Mouse (Mus musculus) neural tube, embryonic 14.5 days (tissue): Measurements from ENCODE around the gene Znrf3. TPM values are rescaled to one million over a fixed set of nuclear protein-coding genes. Genes with fewer than 3 reads are reported as not detected.

Experiments used
- ATAC-seq: fragments of 200-750 bp; cut with Nextera tagmentation; 2 replicates; pipeline ENCODE4 v1.8.0; 2017; ENCODE audit warnings: low read depth, mild to moderate bottlenecking, moderate TSS enrichment, moderate library complexity
- H3K27ac ChIP-seq: fragments of 300-500 bp; sonication (generic); 2 replicates; pipeline ENCODE4 v1.5.1; 2014; ENCODE audit warnings: low read depth, mild to moderate bottlenecking, control low read depth, low read length, moderate library complexity, mixed read lengths
- H3K27me3 ChIP-seq: fragments of 300-500 bp; sonication (generic); 2 replicates; pipeline ENCODE4 v1.6.1; 2014; ENCODE audit warnings: low read length; ENCODE audit not compliant: control insufficient read depth, insufficient read depth
- H3K36me3 ChIP-seq: fragments of 300-500 bp; sonication (generic); 2 replicates; pipeline ENCODE4 v1.6.1; 2014; ENCODE audit warnings: low read length, mixed read lengths; ENCODE audit not compliant: control insufficient read depth, insufficient read depth
- H3K4me1 ChIP-seq: fragments of 300-500 bp; sonication (generic); 2 replicates; pipeline ENCODE4 v1.6.1; 2014; ENCODE audit warnings: low read length; ENCODE audit not compliant: control insufficient read depth, insufficient read depth
- H3K4me2 ChIP-seq: fragments of 300-500 bp; sonication (generic); 2 replicates; pipeline ENCODE4 v1.6.1; 2014; ENCODE audit warnings: mild to moderate bottlenecking, low read depth, low read length, control low read depth
- H3K4me3 ChIP-seq: fragments of 300-500 bp; sonication (generic); 2 replicates; pipeline ENCODE4 v1.5.1; 2014; ENCODE audit warnings: low read depth, low read length, control low read depth, mixed read lengths
- H3K9ac ChIP-seq: fragments of 300-500 bp; sonication (generic); replicated peaks from 2 replicates; pipeline ENCODE4 v1.6.1; 2014; ENCODE audit warnings: low read depth, mild to moderate bottlenecking, control low read depth, low read length, mixed read lengths
- H3K9me3 ChIP-seq: fragments of 300-500 bp; sonication (generic); 2 replicates; pipeline ENCODE4 v1.6.1; 2016; ENCODE audit warnings: low read length; ENCODE audit not compliant: control insufficient read depth
- WGBS: fragments of 180-500 bp; shearing (Covaris S2); extraction: QIAGEN DNeasy Blood & Tissue Kit; methylation state at CpG from one replicate; pipeline ENCODE4 v1.1.7; 2014; 5-methylcytosine and 5-hydroxymethylcytosine counted together
- polyA plus RNA-seq: library from polyadenylated mRNA; unstranded; fragments of >200 nt; fragmentation: Nextera tagmentation; extraction: Ambion mirVana; gene quantifications from 2 replicates; pipeline ENCODE4 v1.2.1, GENCODE M21; 2014

Gene Znrf3
- polyA plus RNA-seq, 1 experiment from 2014 or later = 9.6 TPM

DNA sequence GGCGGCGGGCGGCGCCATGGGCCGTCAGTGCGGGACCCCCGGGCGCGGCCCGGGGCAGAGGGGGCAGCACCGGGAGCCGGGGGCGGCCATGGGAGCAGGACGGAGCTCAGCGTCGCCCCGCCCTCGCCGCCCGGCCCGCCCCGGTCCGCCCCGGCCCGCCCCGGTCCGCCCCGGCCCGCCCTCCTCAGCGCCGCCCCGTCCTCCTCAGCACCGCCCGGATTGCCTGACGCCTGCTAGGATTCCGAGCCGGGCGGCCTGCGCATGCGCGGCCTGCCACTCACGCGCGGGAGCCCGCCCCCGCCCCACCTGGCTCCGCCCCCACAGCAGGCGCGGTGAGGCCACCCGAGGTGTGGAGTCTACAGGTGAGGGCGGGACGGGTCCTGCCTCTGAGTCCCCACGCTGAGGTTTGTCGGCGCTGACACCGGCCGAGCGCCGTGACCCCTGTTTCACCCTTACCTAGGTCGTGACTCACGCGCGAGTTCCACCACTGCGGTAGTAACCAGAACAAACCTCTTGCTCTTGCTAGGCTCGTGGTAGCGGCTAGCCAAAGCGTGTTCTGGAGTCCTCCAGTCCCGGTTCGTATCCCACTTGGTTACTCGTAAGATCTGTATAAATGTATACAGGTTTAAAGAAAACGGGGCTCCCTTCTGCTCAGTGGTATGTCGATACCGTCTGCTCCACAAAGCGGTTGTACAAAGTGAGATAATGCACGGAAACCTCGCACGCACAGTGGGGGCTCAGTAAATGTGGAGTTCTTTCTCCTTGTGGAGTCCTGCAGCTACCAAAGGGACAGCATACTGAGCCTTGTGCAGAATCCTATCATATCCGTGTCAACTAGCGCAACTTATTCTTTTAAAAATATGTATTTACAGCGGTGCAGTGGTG is 182.9 kb downstream of the Znrf3 start, which contains the start of gene Kremen1:
Gene Kremen1 (minus strand): TSS at position 51 of the 885 bp plus-strand sequence.
- H3K27ac ChIP-seq = peak within 1 kb of the TSS; percentile 52; the same call in 1 of the 2 replicates
- H3K4me2 ChIP-seq = peak within 1 kb of the TSS; percentile 73
- H3K4me3 ChIP-seq = peak within 1 kb of the TSS; percentile 74
- H3K9ac ChIP-seq = peak within 1 kb of the TSS; percentile 75
- peaks cover 13% of the 10 kb centered on the region for H3K4me1 ChIP-seq
- peak; percentile 95 for ATAC-seq
- WGBS = 3% methylated on average over 55 of the region's 80 CpGs
- no peaks in the 10 kb centered on the region for H3K9me3 ChIP-seq
- no peaks in the 10 kb centered on the region for H3K27me3 ChIP-seq
- H3K36me3 ChIP-seq = no peaks in the 10 kb centered on the region

DNA sequence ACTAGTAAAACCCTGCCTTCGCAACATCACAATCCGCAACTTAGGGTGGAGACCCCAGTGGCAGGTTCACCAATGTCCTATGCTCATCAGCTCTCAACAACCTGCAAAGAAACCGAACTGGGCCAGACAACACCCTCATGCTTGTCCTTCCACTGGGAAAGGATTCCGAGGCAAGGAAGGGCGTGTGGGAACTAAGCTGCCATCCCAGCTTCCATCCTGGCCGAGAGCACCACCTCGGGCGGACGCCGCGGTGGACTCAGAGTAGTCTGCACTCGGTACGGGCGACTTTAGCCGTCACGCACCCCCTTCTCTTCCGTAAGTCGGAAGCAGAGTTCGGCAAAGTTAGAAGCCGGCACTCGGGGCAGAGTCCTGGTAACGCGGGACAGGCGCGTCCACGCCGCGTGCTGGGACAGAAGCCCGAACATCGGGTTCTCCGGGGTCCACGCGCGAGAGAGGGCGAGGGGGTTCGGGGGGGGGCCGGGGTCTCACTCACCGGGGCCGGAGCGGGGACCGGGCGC is 183.6 kb downstream of the Znrf3 start:
- WGBS = under 1% methylated on average over 40 of the region's 42 CpGs
- Histone ChIP-seq H3K9me3 (no peaks in the 10 kb centered on the region), H3K4me3 (peak overlapping the region; percentile 74), H3K4me1 (peaks cover 20% of the 10 kb centered on the region), H3K27me3 (no peaks in the 10 kb centered on the region), H3K4me2 (peak overlapping the region; percentile 73), H3K27ac (peak overlapping the region; percentile 28; the same call in 1 of the 2 replicates), H3K36me3 (no peaks in the 10 kb centered on the region), H3K9ac (peak overlapping the region; percentile 75)
- peak; percentile 21 for ATAC-seq

DNA sequence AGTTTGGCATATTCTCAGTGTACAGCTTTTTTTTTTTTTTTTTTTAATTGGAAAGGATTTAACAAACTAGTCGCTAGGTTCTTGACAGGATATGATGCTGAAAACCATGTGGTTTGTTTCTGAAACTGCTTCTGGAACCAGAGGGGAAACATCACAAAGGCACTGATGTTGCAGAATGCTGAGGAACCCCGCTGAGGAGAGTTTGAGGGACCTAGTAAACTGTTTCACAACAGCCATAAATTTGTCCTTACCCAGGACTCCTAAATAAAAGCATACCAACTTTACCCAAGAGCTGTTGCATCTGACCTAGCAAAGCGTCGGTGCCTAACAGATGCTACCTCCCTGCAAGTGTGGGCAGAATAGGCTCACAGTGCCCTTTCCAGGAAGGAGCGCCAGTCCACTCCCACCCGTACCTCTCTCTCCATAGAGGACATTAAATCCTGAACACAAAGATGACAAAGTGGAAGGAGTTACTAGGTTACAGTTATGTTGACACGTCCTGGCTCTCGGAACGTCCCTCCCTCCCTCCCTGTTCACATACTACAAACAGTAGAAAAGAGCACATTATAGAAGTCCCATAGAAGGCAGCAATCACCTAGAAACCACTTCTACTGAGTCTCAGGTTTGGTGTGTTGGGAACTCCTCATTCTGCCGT is 184.6 kb downstream of the Znrf3 start:
- WGBS = 29% methylated on average over 10 of the region's 10 CpGs
- ATAC-seq = no peak
- H3K27me3 ChIP-seq = no peaks in the 10 kb centered on the region
- peak overlapping the region; percentile 74; the same call in 1 of the 2 replicates for H3K4me3 ChIP-seq
- peak overlapping the region; percentile 73 for H3K4me2 ChIP-seq
- no peak overlapping the region for H3K27ac ChIP-seq
- peaks cover 25% of the 10 kb centered on the region for H3K4me1 ChIP-seq
- H3K36me3 ChIP-seq = no peaks in the 10 kb centered on the region
- peak overlapping the region; percentile 17; the same call in 1 of the 2 replicates for H3K9ac ChIP-seq
- H3K9me3 ChIP-seq = no peaks in the 10 kb centered on the region

DNA sequence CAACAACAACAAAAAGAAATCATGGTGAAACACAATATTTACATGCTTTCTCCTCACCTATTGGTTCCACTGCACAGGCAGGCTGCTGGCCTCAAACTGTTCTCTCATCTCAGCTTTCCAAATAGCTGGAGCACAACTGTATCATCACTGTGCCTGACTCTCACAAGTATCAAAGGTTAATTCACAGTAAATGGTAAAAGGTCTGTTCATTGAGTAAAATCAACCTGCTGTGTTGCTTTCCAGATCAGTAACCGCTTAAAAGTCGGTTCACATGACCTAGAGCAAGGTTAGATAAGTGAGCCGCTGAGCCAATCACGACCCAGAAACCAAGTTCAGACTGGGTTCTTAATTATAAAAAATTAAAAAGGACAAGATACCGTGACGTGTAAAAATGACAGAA is 186.6 kb downstream of the Znrf3 start:
- H3K9ac ChIP-seq = no peak overlapping the region
- ATAC-seq = no peak
- no peaks in the 10 kb centered on the region for H3K9me3 ChIP-seq
- H3K27ac ChIP-seq = no peak overlapping the region
- no peaks in the 10 kb centered on the region for H3K27me3 ChIP-seq
- WGBS = 96% methylated on average over 6 of the region's 6 CpGs
- H3K36me3 ChIP-seq = no peaks in the 10 kb centered on the region
- H3K4me1 ChIP-seq = peaks cover 25% of the 10 kb centered on the region
- no peak overlapping the region for H3K4me2 ChIP-seq
- no peak overlapping the region for H3K4me3 ChIP-seq

DNA sequence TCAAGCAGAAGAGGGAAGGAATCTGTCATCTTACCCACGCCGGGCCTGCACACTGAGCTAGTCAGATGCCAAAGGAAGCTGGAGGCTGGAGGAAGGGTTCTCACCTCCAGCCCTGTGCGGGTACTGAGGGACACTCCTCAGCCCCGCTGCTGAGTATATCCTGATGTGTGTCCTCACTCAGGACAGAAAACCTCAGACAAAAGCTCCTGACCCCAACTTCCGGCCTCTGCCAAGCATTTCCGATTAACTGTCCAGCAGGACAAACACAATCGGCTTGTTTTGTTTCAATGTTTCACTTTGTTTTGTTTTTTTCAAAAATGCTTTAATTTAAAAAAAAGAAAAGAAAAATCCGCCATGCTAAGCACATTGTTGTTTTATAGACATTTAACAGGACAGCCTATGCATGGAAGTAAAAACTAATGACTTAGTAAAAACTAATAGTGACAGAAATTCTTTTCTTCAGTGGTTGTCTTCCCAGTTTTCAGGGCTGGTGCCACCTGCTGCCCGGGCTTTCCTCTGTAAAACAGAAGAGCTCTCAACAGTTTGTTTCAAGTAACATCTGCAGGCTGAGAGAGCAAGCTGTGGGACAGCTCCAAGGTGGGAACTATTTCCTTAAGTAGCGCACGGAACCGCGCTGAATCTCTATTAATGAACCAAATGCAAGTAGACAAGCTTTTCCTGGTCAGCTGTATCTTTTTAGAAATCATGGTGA is 187.3 kb downstream of the Znrf3 start:
- Histone ChIP-seq H3K27ac (no peak overlapping the region; the same call in 1 of the 2 replicates), H3K4me2 (no peak overlapping the region), H3K27me3 (no peaks in the 10 kb centered on the region), H3K4me1 (peaks cover 25% of the 10 kb centered on the region), H3K36me3 (no peaks in the 10 kb centered on the region), H3K9ac (no peak overlapping the region), H3K4me3 (no peak overlapping the region), H3K9me3 (no peaks in the 10 kb centered on the region)
- ATAC-seq = no peak
- WGBS = 80% methylated on average over 13 of the region's 13 CpGs

DNA sequence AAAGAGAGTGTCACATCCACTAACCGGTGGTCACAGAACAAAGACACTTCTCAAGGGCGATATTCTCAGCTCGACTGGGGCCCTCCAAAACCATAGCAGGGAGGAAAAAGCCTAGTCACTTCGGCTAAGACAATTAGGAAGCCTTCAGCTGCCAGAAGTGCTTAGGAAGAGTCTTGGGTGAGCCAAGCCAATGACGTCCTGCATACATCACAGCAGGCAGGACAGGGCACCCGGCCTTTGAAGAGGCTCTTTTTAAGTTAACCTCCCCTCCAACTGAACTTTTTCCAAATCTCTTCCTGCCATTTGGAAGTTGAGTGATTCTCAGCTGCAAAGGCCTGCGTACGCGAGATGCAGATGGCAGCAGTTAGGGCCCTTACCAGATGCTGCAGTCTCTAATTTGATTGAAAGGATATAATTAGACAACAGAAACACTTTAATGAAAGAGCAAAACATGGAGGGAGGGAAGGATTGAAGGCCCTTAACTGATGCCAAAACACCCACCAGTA is 189.1 kb downstream of the Znrf3 start:
- H3K9ac ChIP-seq = no peak overlapping the region
- no peaks in the 10 kb centered on the region for H3K36me3 ChIP-seq
- H3K4me2 ChIP-seq = no peak overlapping the region
- H3K4me3 ChIP-seq = no peak overlapping the region
- H3K27ac ChIP-seq = peak overlapping the region; percentile 52; the same call in 1 of the 2 replicates
- 15% methylated on average over 9 of the region's 9 CpGs for WGBS
- H3K4me1 ChIP-seq = peaks cover 23% of the 10 kb centered on the region
- 0 out of 2 replicates have a peak, but pooled peaks have one; percentile 29 for ATAC-seq
- H3K9me3 ChIP-seq = no peaks in the 10 kb centered on the region
- H3K27me3 ChIP-seq = no peaks in the 10 kb centered on the region

DNA sequence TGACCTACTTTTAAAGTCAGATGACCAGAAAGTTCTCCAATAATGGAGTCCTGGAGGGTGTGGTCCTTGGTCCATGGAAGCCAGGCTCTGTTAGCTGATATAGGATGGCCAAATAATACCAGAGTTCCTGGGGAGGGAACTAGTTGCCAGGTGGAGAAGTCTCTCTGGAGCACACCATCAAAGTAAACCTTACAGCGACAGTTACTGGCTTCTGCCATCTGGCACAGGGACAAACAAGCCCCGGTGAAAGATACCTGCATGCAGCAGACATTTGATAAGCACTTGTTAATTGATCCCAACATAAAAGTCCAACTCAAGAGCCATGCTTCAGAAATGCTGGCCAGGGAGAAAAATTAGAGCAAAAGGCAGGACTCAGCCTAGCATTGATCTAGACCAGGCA is 190.6 kb downstream of the Znrf3 start:
- Histone ChIP-seq H3K4me1 (peaks cover 16% of the 10 kb centered on the region), H3K36me3 (no peaks in the 10 kb centered on the region), H3K27ac (no peak overlapping the region), H3K9ac (no peak overlapping the region), H3K27me3 (no peaks in the 10 kb centered on the region), H3K9me3 (no peaks in the 10 kb centered on the region), H3K4me3 (no peak overlapping the region), H3K4me2 (no peak overlapping the region)
- WGBS = 78% methylated on average over 2 of the region's 2 CpGs
- ATAC-seq = no peak

DNA sequence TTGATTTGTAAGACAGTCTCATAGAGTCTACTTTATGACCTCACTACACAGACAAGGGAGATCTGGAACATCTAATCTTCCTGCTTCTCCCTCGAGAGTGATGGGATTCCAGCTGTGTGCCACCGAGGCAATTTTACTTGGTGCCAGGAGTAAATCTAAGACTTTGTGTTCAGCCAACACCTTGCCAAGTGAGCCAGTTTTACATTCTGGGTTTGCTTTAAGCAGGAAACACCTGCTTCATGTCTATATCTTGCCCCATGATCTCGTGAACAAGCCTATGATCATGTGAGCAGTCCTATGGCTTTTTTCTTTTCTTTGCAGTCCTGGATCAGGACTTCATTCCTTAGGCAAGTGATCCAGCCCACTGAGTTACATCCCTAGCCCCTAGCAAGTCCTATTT is 191.1 kb downstream of the Znrf3 start:
- Histone ChIP-seq H3K27ac (no peak overlapping the region), H3K9me3 (no peaks in the 10 kb centered on the region), H3K4me3 (no peak overlapping the region), H3K27me3 (no peaks in the 10 kb centered on the region), H3K4me2 (no peak overlapping the region), H3K36me3 (no peaks in the 10 kb centered on the region), H3K9ac (no peak overlapping the region), H3K4me1 (peaks cover 16% of the 10 kb centered on the region)
- no peak for ATAC-seq
- WGBS = 60% methylated on average over 3 of the region's 3 CpGs
